Mouse (Mus musculus) left cerebral cortex, postnatal 25 days (tissue): ENCODE measurements around the gene Oip5. TPM values are rescaled to one million over a fixed set of nuclear protein-coding genes. Genes with fewer than 3 reads are reported as not detected.

Experiments
- DNase-seq, 2 experiments: peaks; one replicate each; pipeline ENCODE4 v3.0.0; 2022; ENCODE audit warnings: low spot score in 2 of 2, mixed read lengths in 1 of 2
- intact Hi-C: fragments of 180-260 bp; cut with DNase I; formaldehyde crosslinking; loops from one replicate; pipeline ENCODE4 v1.15.1; 2025
- total RNA-seq, 2 experiments: library from RNA; stranded (reverse); gene quantifications; 2 replicates each; pipeline ENCODE4 v1.2.3; 2021

Gene Oip5
- total RNA-seq, 2 experiments from 2014 or later, result 0.50 TPM

GRCm38 (mm10) chr2:119593765-119594112 lies 24.5 kb downstream of the Oip5 start:
- DNase-seq, result no peak

GRCm38 (mm10) chr2:119591247-119591646 lies 27.0 kb downstream of the Oip5 start:
- intact Hi-C loops, result loop anchor here (5.0 kb wide), 2 partner anchors 81 to 114 kb away; partner anchors contain the start of gene Ino80
- DNase-seq, result no peak

More at GRCm38 (mm10) chr2:119593765-119594112, 24.5 kb downstream of the Oip5 start:
- intact Hi-C loops, result loop anchor here (1.0 to 5.0 kb wide), 3 partner anchors 46 to 116 kb away; partner anchors contain the start of genes Chp1, Exd1 and Ino80

GRCm38 (mm10) chr2:119587383-119587782 lies 30.9 kb downstream of the Oip5 start:
- DNase-seq, result peak; percentile 21
- intact Hi-C loops, result no loop called here

GRCm38 (mm10) chr2:119584282-119584681 lies 34.0 kb downstream of the Oip5 start:
- DNase-seq, result no peak
- intact Hi-C loops, result no loop called here

GRCm38 (mm10) chr2:119583439-119583838 lies 34.8 kb downstream of the Oip5 start:
- intact Hi-C loops, result no loop called here
- no peak for DNase-seq

- intact Hi-C loops, result no loop called here
These were observed 36.7 kb downstream of the Oip5 start for GRCm38 (mm10) chr2:119581571-119581970.

GRCm38 (mm10) chr2:119572471-119572870 lies 45.8 kb downstream of the Oip5 start:
- intact Hi-C loops, result no loop called here
- no peak for DNase-seq

More at GRCm38 (mm10) chr2:119581571-119581970, 36.7 kb downstream of the Oip5 start:
- no peak for DNase-seq

- intact Hi-C loops, result no loop called here
- no peak for DNase-seq
These were observed 52.0 kb downstream of the Oip5 start for GRCm38 (mm10) chr2:119566182-119566855.

- intact Hi-C loops, result no loop called here
- DNase-seq, result no peak
These were observed 53.0 kb downstream of the Oip5 start for GRCm38 (mm10) chr2:119565284-119565683.

GRCm38 (mm10) chr2:119561794-119562193 lies 56.5 kb downstream of the Oip5 start:
- DNase-seq, result no peak
- intact Hi-C loops, result no loop called here

Other genes starting within 250 kb of the Oip5 start
- gene Ino80, start 140.8 kb downstream of the Oip5 start, total RNA-seq, result 10 to 100 TPM; 19.5 to 20.7 TPM
- gene Exd1, start 70.8 kb downstream of the Oip5 start, total RNA-seq, result under 1 TPM; 0.57 to 0.98 TPM
- gene Chp1, start 70.8 kb downstream of the Oip5 start, total RNA-seq, result 100 to 1,000 TPM; 157 to 170 TPM
- gene Nusap1, start 171 bp downstream of the Oip5 start, total RNA-seq, result under 1 TPM; 0.46 to 0.98 TPM
- gene Ndufaf1, start 44.4 kb upstream of the Oip5 start, total RNA-seq, result 10 to 100 TPM; 31.8 to 33.2 TPM
- 10 to 100 TPM; 60.4 to 64.8 TPM for gene Rtf1, start 56.6 kb upstream of the Oip5 start, total RNA-seq
- 100 to 1,000 TPM; 188 to 208 TPM for gene Itpka, start 123.9 kb upstream of the Oip5 start, total RNA-seq
- gene Ltk, start 142.0 kb upstream of the Oip5 start, total RNA-seq, result 10 to 100 TPM; 18.9 to 20.6 TPM
- gene Rpap1, start 169.1 kb upstream of the Oip5 start, total RNA-seq, result 10 to 100 TPM; 17.7 to 20.2 TPM
- gene Tyro3, start 179.3 kb upstream of the Oip5 start, total RNA-seq, result 100 to 1,000 TPM; 177 to 182 TPM